Mouse (Mus musculus): ENCODE data around the gene Gm21900.
"Not testable (repeated sequence)": the region's sequence is repeated elsewhere in the genome, so short reads cannot be mapped to it uniquely, and the experiment has no call there.

Gene Gm21900

DNA sequence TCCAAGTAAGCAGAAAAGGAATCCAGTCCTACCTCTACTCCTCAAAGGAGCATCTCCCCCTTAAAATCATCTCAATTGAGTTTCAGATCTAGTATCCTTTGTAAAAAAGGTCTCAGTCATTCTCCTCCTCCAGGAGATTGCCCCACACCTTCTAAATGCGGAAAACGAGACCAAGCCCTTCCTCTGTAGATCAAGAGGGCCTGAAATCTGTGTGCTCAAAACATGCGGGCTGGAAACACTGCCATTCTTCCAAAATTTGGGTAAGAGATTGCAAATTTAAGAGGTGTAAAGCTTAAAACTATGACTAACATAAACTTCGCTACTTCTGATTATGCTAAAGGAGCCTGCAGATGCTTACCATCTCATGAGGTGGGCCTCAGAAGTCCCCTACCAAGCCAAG, at the start of gene Gm21900:
Gm21900 (plus strand) TSS at position 301 of the 400 bp plus-strand sequence.
- DNase-seq, result not testable (repeated sequence)

DNA sequence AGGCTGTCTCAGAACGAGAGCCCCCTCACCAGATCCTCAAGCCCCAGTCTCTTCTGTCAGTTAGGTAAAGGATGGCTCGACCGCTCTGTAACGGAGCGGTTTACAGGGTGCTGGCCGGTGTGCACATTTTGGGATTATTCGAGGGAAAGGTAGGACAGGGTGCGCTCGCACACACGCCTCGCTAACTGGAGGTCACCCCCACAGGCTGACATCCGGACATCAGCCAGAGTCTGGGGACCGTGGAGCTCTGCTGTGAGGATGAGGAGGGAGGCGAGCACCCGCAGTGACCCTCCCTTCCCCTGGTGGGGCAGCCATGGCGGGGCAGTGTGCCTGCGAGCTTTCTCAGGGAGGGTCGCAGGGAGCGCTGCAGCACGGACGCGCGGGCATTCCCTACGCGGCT, 27.4 kb downstream of the Gm21900 start:
- DNase-seq, result peak in 1 of 2 experiments; percentile 11

All from kidney, postnatal 36 days (tissue).